Mouse (Mus musculus) layer of hippocampus, adult 9-10 months (tissue): ENCODE measurements around the gene Tspan4.

Source experiments
- DNase-seq: peaks from one replicate; pipeline ENCODE4 v3.0.0; 2022; ENCODE audit warnings: low spot score

Gene Tspan4

DNA sequence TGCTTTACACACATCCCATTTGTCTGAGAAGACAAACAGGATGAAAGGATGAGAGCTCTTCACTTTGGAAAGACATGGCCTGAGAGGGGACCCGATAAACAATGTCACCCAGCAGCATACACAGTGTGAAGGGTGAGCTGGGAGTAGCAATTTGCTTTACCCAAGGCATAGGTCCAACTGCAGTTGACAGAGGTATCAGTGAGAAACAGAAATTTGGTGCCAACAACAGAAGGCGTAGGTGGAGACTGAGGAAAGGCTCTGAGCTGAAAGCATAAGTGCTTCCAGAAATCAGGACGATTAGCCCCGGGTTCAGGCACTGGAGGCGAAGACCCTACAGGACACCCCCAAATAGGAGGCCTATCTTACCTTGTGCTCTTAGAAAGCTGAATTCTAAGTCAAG lies 35.2 kb downstream of the Tspan4 start:
- DNase-seq: no peak

DNA sequence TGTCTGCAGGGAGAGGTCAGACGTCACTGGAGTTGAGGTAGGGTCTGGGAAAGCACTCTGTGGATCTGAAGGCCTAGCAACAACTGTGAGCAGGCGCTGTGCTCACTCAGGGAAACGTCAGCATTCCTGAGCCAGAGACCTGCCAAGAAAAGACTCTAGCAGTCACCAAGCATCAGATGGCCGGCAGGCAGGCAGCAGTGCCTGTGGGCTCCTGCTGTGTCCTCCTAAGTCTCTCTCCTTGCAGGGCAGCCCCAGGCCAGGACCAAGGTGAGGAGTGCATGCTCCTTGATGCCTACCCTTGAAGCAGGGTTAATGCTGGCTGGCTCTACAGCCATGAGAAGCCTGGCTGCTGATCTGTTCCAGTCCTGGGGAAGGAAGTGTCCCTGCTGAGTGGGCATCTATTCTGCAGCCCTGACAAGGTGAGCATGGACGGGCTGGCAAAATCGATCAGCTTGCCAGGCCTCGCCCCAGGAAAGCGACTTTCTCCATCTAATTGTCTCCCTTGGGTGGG lies 35.7 kb downstream of the Tspan4 start:
- DNase-seq: no peak

DNA sequence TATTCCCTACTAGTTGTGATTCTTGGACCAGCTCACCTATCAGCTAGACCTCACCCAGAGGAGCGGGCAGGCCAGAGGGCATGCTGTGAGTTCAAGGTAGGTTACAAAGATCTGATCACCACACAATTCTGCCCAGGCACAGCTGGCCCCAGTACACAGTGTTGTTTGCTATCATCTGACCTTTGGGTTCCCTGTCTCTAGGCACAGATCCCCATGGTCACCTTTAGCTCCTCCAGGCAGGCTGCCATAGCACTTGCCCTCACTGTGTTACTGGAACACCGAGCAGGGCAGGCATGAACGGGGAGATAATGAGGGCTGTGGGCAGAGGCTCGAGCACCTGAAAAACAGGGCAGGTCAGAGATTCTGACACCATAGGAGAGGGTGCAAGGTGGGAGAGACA lies 42.6 kb downstream of the Tspan4 start:
- no peak for DNase-seq

DNA sequence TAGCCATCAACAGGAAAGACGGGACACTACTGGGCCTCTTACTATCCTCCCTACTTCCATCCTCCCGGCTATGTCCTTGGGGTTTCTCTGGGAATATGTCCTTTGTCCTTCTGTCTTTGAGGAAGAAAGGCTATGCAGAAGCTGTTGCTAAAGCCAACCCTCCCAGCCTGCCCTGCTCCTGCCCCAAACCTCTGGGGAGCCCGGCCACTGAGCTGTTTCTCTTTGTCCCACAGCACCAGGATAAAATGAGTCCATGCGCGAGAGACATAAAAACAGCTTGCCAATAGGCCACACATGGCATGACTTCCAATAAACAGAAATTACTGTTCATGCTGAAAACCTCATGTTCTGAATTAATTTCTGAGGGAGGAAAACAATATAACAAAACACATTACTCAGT lies 43.3 kb downstream of the Tspan4 start:
- DNase-seq: no peak

DNA sequence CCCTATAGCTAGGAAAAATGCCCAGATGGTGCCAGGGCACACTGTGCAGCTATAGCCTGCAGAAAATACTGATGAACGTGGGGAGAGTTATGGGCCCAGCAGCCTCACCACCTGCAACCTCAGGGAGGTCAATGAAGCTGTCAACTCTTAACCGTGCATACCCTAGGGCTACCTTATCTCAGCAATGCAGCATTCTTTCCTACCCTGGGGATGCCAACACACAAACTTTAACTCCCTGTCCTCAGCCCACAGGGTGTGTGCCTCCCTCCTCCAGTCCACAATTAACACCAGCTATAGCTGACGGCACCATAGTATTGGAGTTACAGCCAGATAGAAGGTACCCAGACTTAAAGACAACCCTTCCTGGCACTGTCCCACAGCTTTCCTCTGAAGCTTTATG lies 43.9 kb downstream of the Tspan4 start:
- no peak for DNase-seq

DNA sequence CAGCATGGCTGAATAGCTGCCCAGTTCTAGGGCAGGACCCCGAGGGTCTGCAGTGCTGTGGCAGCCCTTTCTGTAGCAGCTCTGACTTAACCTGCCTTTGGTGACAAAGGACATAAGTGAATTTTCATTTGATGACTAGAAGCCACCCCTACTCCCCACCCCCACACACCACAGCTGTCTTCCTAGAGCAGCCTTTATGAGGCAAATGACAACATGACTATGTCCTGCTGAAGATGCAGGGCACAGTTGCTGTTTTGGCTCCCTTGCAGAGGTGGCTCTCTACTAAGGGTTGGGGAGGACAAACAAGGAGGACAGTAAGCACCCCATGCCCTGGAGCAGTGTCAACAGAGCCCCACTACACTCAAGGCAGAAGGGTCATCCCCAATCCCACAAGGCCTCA lies 44.8 kb downstream of the Tspan4 start:
- DNase-seq: no peak

DNA sequence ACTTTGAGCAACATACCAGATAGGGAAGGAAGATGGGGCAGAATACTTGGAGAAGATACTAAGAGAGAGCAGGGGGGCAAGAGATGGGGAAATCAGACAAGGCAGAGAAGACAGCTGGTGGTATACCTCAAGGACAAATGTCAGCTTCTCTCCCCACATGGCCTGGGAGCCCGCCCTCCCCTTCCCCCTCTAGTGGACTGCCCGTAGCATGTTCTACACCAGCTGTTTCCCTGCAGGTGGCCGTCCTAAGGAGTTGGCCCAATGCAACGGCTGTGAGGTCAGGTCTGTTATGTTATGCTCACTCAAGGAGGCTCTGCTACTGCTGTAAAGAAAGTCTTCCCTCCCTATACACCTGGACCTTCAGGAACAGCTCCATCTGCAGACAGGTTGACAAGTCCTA lies 48.0 kb downstream of the Tspan4 start:
- no peak for DNase-seq

DNA sequence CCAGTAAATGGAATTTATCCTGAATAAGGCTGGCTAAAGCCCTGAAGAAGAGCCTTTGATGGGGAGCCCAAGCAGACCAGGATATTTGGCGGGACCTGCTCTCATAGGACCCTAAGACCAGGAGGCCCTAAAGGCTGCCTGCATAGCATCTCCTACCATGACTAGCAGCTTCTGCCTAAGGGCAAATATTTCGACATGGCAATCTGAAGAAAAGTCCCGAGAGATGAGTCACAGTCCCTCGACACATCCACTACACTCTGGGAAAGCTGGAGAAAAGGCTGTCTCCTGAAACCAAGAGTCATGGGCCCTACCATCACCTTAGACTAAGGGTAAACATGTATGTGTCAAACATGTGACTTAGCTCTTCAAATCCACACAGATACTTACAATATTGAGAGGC lies 49.2 kb downstream of the Tspan4 start:
- DNase-seq: no peak

DNA sequence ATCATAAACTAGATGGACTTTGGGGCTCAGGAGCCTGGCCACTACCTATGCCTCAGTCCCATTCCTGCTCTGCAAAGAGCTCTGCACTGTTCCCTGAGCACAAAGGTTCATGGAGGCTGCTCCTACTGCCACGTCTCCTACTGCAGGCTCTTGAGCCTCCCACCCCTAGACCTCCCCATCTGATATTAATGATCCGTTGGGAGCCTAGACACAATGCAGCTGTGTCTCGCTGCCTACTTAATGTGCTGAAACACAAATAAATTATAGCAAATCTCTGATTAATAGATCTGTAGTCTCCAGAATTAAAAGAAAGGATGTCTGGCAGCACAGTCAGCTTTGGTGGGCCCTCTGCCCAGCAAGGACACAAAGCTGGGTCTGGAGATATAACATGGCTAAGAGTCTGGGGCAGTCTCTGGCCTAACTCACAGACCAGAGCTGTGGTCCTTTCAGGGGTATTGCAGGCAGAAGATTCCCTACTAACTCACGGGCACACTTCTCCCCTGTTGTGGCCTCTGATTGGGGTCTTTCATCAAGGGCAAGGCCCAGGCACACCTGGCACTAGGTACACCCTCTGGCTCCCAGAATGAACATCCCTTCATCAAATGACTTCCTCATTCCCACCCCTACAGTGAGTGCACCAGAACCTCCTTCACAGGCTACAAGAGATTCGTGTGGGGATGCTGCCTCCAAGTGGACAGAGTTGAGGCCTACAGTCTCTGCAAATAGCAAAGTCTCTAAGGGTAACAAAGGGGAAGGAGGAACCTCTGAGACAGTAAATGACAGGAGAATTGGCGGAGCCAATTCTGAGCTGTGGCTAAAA lies 49.9 kb downstream of the Tspan4 start:
- DNase-seq: peak; percentile 73

DNA sequence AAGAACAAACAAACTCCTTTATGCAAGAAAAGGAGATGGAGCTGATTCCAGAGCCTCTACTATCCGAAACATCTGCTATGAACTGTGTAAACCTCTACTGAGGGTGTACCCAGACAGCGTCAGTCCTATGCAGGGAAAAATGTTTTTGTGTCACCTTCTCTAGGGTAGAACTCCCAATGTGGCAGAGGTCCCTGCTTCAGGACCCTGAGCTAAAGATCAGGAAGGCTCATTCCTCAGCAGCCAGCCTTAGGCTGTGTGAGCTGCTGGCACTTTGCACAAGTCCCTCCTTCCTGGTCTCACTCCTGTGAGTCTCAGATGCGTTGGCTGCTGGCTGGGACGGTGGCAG lies 50.5 kb downstream of the Tspan4 start:
- no peak for DNase-seq

DNA sequence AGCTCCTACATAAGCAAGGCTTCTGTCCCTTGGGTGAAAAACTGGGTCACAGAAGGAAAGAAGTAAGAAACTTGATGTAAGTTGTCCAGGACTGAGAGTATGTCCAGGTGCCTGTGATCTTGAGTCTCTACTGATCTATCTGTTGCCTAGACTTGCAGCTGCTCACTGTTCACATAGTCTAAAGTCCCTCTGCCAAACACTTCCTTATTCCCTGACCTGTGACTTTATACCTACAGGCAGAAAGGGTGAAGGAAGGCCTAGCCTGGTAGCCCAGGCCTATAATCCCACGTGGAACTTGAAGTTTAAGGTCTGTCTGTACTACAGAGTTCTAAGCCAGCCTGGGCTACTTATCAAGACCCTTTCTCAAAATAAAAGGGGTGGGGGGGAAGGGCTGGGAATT lies 60.5 kb downstream of the Tspan4 start:
- no peak for DNase-seq

DNA sequence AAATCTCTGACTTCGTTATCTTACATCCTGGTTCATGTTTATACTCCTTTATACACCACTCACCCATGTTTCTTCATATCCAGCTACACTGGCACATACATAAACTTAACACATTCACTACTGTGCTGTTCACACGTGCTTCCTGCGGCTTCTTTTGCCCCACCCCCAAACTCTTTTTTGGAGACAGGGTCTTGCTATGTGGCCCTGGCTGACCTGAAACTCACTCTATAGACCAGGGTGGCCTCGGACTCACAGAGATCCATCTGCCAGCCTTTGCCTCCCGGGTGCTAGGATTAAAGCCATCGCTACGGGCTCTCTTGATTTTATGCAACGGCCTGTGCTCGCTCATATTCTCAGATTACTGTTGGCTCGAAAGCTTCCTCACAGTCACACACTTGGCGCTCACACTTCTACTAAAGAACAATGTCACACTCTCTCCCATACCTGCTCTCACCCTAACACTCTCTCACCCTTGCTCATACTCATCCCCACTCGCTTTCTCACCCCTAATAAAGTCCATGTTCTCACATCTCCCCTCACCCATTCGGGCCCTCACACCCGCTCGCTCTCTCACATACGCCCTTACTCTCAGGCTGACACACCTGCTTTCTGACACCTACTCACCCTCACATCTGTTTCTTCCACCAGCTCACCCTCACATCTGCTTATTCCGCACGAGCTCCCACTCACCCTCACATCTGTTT lies 64.0 kb downstream of the Tspan4 start:
- DNase-seq: no peak

DNA sequence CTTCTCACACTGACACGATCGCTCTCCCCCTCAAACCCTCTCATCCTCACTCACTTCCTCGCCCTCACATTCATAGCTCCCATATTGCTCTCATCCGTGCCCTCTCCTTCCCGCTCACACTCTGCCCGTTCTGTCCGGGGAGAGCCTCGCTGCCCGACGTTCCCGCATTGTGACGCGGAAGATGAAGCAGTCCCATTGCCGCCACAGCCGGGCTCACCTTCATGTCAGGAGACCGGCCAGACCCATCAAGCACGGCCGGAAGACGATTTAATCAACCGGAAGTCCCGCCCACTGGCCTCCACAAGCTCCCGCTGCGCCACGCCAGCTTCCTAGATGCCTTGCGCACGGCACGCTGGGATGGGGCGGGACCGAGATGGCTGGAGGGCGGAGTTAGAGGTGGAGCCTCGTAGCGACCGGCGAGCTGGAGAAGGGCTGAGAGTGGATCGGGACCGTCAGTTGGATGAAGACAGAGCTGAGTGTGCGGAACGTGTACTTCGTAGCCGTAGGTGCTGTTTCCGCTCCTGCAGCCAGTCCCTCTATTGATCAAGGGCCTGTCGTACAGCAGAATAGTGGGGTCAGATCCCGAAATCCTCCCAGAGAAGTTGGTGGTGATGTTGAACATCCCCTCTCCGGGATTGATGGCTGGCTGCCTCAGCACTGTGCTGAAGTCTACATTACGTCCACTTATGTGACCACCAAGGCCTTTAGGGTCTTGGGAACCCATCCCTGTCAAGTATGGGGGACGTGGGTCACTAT lies 64.7 kb downstream of the Tspan4 start, which contains the start of gene Chid1:
Gene Chid1 (minus strand): TSS at position 302 of the 756 bp plus-strand sequence.
- DNase-seq: peak; percentile 96

DNA sequence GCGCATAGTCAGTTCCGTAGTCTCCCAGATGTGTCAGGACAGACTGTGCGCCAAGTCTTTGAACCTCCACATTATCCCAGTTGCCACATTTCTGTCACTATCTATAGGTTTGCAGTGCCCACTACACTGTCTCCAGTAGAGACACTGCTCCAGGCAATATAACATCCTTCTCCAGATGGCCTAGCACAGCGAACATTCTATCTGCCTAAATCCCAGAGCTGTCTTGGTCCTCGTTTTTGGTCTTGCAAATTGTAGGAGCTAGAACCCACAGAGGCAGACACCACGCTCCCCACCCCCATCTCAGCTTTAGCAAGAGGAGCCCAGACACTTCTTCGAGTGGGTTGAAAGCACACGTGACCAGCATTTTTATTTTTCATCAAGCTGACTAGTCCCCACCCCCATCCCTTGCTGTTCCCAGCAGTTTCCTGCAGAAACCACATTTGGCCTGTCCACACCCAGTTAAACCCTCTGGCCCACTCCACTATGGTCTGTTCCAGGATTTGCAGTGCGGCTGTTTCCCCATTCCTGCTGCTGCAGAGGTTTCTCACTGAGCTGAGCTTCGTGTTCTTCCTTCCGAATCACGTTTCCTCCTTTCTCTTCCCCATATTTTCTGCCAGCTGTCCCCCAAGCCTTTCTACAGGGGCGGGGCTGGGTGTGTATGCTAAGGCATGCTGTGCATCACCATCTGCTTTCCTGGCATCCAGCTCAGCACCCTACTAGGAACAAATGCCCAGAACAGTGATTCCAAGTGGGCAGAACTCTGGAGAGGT lies 65.5 kb downstream of the Tspan4 start:
- DNase-seq: peak; percentile 81

DNA sequence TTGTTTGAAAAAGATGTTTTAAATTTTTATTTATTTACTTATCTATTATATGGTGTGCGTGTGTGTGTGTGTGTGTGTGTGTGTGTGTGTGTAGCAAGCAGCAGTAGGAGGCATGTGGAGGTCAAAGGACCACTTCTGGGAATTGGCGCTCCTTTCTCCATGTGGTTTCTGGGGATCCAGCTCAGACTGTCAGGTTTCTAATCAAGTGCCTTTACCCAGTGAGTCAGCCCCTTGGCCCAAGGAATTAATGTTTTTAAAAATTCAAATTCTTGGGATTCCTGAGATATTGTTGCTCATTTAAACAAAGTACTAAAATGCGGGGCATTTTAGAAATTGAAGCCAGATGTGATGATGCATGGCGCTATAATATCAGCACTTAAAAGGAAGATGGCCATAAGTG lies 66.6 kb downstream of the Tspan4 start:
- no peak for DNase-seq

DNA sequence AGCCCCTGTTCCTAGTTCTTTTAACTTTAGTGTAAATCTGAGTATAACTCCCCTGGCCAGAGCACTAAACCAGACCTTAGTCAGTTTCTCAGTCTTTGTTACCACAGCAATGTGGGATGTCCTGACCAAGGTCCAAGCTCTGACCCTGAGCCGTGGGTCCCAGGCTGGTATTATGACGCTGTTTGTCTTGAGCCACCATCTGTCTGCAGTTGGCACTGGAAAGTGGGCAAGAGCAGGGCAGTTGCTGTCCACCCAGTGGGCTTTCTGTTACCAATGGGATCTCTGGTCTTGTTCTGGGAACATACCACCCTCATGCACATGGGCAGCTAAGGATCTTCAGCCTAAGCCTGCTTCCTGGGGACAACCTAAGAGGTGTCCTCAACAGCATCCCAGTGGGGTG lies 67.5 kb downstream of the Tspan4 start:
- DNase-seq: no peak
